Mouse (Mus musculus) CH12.LX (cell line): ENCODE results near the gene Acvrl1. TPM values are rescaled to one million over a fixed set of nuclear protein-coding genes. Genes with fewer than 3 reads are reported as not detected.
A peak's percentile ranks its signal among the peaks of the same experiment; 100 is the strongest.

Source experiments
- DNase-seq: peaks from one replicate; pipeline ENCODE4 v3.0.0-alpha.2; 2013; ENCODE audit errors: extremely low read depth
- H3K27ac ChIP-seq: 2 replicates; pipeline ENCODE4 v1.5.1; 2012; ENCODE audit warnings: low read depth, mild to moderate bottlenecking, control low read depth, moderate library complexity; ENCODE audit not compliant: insufficient read depth
- H3K27me3 ChIP-seq: replicated peaks from 2 replicates; pipeline ENCODE3; 2012; ENCODE audit warnings: inconsistent platforms
- H3K36me3 ChIP-seq, 2 experiments: replicated peaks in 1 of 2; 2 replicates each; pipeline versions ENCODE3 to v1.6.1; 2012; ENCODE audit warnings: inconsistent platforms in 1 of 2, low read length in 1 of 2, mild to moderate bottlenecking in 1 of 2, mixed read lengths in 1 of 2, moderate library complexity in 1 of 2; ENCODE audit not compliant: control insufficient read depth in 1 of 2, insufficient read depth in 1 of 2
- H3K4me1 ChIP-seq, 2 experiments: 2 replicates each; pipeline ENCODE4 v1.6.1; 2012; ENCODE audit warnings: inconsistent platforms in 1 of 2, moderate library complexity in 1 of 2; ENCODE audit not compliant: insufficient read depth in 2 of 2, control insufficient read depth in 1 of 2
- H3K4me2 ChIP-seq: 2 replicates; pipeline ENCODE4 v1.6.1; 2012; ENCODE audit warnings: low read depth, mild to moderate bottlenecking, control low read depth; ENCODE audit not compliant: poor library complexity, insufficient read depth, severe bottlenecking
- H3K4me3 ChIP-seq, 3 experiments: fragments of 150-350 bp in 1 of 3; sonication (generic) in 1 of 3; replicated peaks in 1 of 3; 2 replicates each; pipeline versions ENCODE3 to v1.5.1; 2011 to 2012; ENCODE audit warnings: low read depth in 2 of 3, low read length in 2 of 3, mild to moderate bottlenecking in 2 of 3, moderate library complexity in 2 of 3, control low read depth in 1 of 3, improper control_type of control experiment in 1 of 3, inconsistent platforms in 1 of 3, mixed read lengths in 1 of 3; ENCODE audit not compliant: poor library complexity in 1 of 3
- H3K79me2 ChIP-seq: replicated peaks from 2 replicates; pipeline ENCODE4 v1.6.1; 2012; ENCODE audit warnings: mild to moderate bottlenecking, moderate library complexity; ENCODE audit not compliant: control insufficient read depth, poor library complexity, insufficient read depth, severe bottlenecking; ENCODE audit errors: extremely low read depth
- H3K9ac ChIP-seq: 2 replicates; pipeline ENCODE4 v1.6.1; 2012; ENCODE audit warnings: low read depth, mild to moderate bottlenecking, control low read depth, moderate library complexity; ENCODE audit not compliant: insufficient read depth
- H3K9me3 ChIP-seq: replicated peaks from 2 replicates; pipeline ENCODE3; 2012; ENCODE audit warnings: low read length, inconsistent platforms, mixed read lengths
- BHLHE40 ChIP-seq: IDR thresholded peaks from 2 replicates; pipeline ENCODE4 v1.6.1; 2011; ENCODE audit warnings: mild to moderate bottlenecking, low read depth, low read length, improper control_type of control experiment
- CTCF ChIP-seq, 2 experiments: IDR thresholded peaks in 1 of 2; conservative IDR thresholded peaks in 1 of 2; 2 replicates each; pipeline ENCODE4 v1.5.1; 2011 to 2012; ENCODE audit warnings: low read depth in 2 of 2, low read length in 2 of 2, improper control_type of control experiment in 1 of 2, inconsistent platforms in 1 of 2, mild to moderate bottlenecking in 1 of 2, moderate library complexity in 1 of 2
- E2F4 ChIP-seq: IDR thresholded peaks from 2 replicates; pipeline ENCODE4 v1.6.1; 2011; ENCODE audit warnings: low read depth, low read length, improper control_type of control experiment; ENCODE audit not compliant: insufficient replicate concordance
- ELF1 ChIP-seq: IDR thresholded peaks from 2 replicates; pipeline ENCODE4 v1.6.1; 2014; ENCODE audit warnings: low read depth, mild to moderate bottlenecking, inconsistent platforms, low read length, improper control_type of control experiment
- EP300 ChIP-seq: IDR thresholded peaks from 2 replicates; pipeline ENCODE4 v1.6.1; 2011; ENCODE audit warnings: low read length, improper control_type of control experiment
- ETS1 ChIP-seq: conservative IDR thresholded peaks from 2 replicates; pipeline ENCODE4 v1.6.1; 2012; ENCODE audit warnings: low read depth, mild to moderate bottlenecking, inconsistent platforms, low read length, improper control_type of control experiment, moderate library complexity
- GABPA ChIP-seq: IDR thresholded peaks from 2 replicates; pipeline ENCODE4 v1.6.1; 2012; ENCODE audit warnings: low read depth, low read length, improper control_type of control experiment, inconsistent platforms; ENCODE audit not compliant: insufficient replicate concordance
- JUN ChIP-seq: IDR thresholded peaks from 2 replicates; pipeline ENCODE4 v1.6.1; 2011; ENCODE audit warnings: low read depth, mild to moderate bottlenecking, low read length, improper control_type of control experiment, moderate library complexity; ENCODE audit not compliant: insufficient read depth
- JUND ChIP-seq: conservative IDR thresholded peaks from 2 replicates; pipeline ENCODE4 v1.6.1; 2011; ENCODE audit warnings: low read depth, low read length, improper control_type of control experiment
- KAT2A ChIP-seq: IDR thresholded peaks from 2 replicates; pipeline ENCODE4 v1.6.1; 2012; ENCODE audit warnings: low read length, improper control_type of control experiment, inconsistent platforms; ENCODE audit not compliant: insufficient replicate concordance
- MAFK ChIP-seq: IDR thresholded peaks from 2 replicates; pipeline ENCODE4 v1.6.1; 2011; ENCODE audit warnings: low read length, improper control_type of control experiment; ENCODE audit not compliant: insufficient replicate concordance
- MAX ChIP-seq: IDR thresholded peaks from 2 replicates; pipeline ENCODE4 v1.6.1; 2011; ENCODE audit warnings: low read length, improper control_type of control experiment
- MEF2A ChIP-seq: IDR thresholded peaks from 2 replicates; pipeline ENCODE4 v1.6.1; 2014; ENCODE audit warnings: low read depth, mild to moderate bottlenecking, inconsistent platforms, low read length, improper control_type of control experiment, borderline replicate concordance
- NELFE ChIP-seq: IDR thresholded peaks from 2 replicates; pipeline ENCODE4 v1.6.1; 2011; ENCODE audit warnings: low read depth, low read length, improper control_type of control experiment
- POLR2AphosphoS2 ChIP-seq: IDR thresholded peaks from 2 replicates; pipeline ENCODE4 v1.6.1; 2011; ENCODE audit warnings: low read depth, low read length, improper control_type of control experiment
- SIN3A ChIP-seq: IDR thresholded peaks from 2 replicates; pipeline ENCODE4 v1.6.1; 2012; ENCODE audit warnings: low read length, improper control_type of control experiment, inconsistent platforms
- SMC3 ChIP-seq: IDR thresholded peaks from 2 replicates; pipeline ENCODE4 v1.6.1; 2011; ENCODE audit warnings: low read depth, low read length, improper control_type of control experiment
- UBTF ChIP-seq: IDR thresholded peaks from 2 replicates; pipeline ENCODE4 v1.6.1; 2012; ENCODE audit warnings: low read depth, mild to moderate bottlenecking, inconsistent platforms, low read length, improper control_type of control experiment, moderate library complexity
- USF2 ChIP-seq: conservative IDR thresholded peaks from 2 replicates; pipeline ENCODE4 v1.6.1; 2011; ENCODE audit warnings: low read depth, low read length, improper control_type of control experiment
- ZC3H11A ChIP-seq: IDR thresholded peaks from 2 replicates; pipeline ENCODE4 v1.6.1; 2012; ENCODE audit warnings: low read depth, mild to moderate bottlenecking, inconsistent platforms, low read length, improper control_type of control experiment
- ZKSCAN1 ChIP-seq: IDR thresholded peaks from 2 replicates; pipeline ENCODE4 v1.6.1; 2012; ENCODE audit warnings: low read depth, inconsistent platforms, low read length, improper control_type of control experiment, borderline replicate concordance
- dilution Hi-C: fragments of 300-500 bp; cut with MboI; formaldehyde crosslinking; loops from 2 replicates; pipeline ENCODE4 v1.14.3; 2020; ENCODE audit warnings: low sequenced_read_pairs; ENCODE audit not compliant: extremely low pct_unique_long_range_greater_than_20kb, extremely low pct_ligation_motif_present
- in situ Hi-C: fragments of 300-500 bp; cut with MboI; formaldehyde crosslinking; loops from 3 replicates; pipeline ENCODE4 v1.14.3; 2019; ENCODE audit warnings: low sequenced_read_pairs, low pct_ligation_motif_present, low pct_unique_long_range_greater_than_20kb, mixed read lengths
- polyA plus RNA-seq: library from polyadenylated mRNA; unstranded; fragments of >175 nt; gene quantifications from 2 replicates; pipeline ENCODE4 v1.2.1, GENCODE M21; 2012; ENCODE audit warnings: low read depth; ENCODE audit not compliant: insufficient read length
- total RNA-seq, 2 experiments: library from RNA; depleted of rRNA; stranded (reverse); fragments of 300-350 nt in 1 of 2; fragments of >200 nt in 1 of 2; gene quantifications; 2 replicates each; pipeline ENCODE4 v1.2.3; 2012 to 2014

Gene Acvrl1
- total RNA-seq (2012; rRNA removed) (2.8 and 5.2 TPM in 2 replicates), total RNA-seq (2014; rRNA removed) (4.0 and 6.3 TPM in 2 replicates), polyA plus RNA-seq (9.5 and 10.3 TPM in 2 replicates)

DNA sequence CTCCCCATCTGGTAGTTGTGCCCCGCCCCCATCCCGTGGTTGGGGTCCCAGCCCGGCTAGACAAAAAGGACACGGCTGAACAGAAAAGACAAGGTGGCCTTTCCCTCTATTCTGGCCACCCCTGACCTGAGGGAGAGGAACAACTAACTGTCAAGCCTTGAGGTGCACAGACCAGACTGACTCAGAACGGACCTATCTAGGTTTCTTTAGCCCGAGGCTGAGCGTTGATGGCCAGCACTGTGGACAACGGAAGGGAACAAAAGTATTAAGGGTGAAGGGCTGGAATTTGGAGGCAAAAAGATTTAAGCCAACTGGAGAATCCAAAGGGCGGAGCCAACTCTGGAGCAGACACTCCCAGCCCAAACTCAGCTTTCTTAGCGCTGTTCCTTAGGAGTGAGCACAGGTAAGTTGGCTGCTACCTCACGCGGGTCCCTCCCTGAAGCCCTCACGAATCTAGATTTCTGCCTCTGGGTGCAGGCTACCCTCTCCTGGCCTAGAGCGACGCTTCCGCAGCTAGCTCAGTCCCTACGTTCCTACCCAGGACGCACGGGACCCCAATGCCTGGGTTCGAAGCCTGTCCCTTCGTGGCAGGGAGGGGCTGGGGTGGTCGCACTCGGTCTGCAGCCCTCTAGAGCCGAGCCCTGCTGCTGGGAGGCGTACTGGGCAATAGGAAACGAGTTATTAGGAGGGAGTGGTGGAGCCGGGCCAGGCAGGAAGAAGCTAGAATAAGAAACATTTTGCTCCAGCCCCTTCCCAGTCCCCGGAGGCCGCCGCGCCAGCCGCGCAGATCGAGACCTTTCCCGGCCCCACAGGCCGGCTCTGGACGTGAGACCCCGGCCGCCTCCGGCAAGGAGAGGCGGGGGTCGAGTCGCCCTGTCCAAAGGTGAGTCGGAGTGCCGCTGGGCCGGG is at the start of gene Acvrl1:
Gene Acvrl1 (plus strand): TSS at position 342 of the 909 bp plus-strand sequence.
- in situ Hi-C loops = no loop called here
- Histone ChIP-seq H3K4me2 (no peak within 1 kb of the TSS), H3K4me1 (peaks cover 10 to 17% of the 10 kb centered on the region in 2 experiments)

DNA sequence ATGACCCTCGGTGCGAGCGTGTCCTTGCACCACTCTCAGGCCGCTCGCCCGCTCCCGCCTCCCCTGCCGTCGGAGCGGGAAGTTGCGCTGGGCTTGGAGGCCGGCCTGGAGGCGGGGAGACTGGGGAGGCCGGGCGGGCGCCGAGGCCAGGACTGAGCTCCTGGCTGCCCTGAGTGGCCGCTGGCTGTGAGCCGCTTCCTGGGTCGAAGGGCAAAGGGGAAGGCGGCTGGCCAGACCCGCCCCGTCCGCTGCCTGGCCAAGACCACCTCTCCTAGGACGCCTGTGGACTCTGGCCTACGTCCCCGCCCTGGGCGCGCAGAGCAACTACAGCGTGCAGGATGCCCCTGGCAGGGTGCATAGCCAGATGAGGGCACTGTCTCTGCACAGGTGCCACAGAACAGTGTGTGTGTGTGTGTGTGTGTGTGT is 49.6 kb upstream of the Acvrl1 start:
- H3K9ac ChIP-seq = no peak overlapping the region
- H3K4me2 ChIP-seq = 0 out of 2 replicates have a peak overlapping the region, but pooled peaks have one; percentile 25
- H3K27me3 ChIP-seq = peaks cover 88% of the 10 kb centered on the region
- 0 out of 4 replicates have a peak, but pooled peaks of 1 of the 2 experiments have one; percentile 5 for TF ChIP-seq CTCF (conservative IDR thresholded peaks at IDR 0.05 in 1 of 2, IDR thresholded peaks at IDR 0.05 in 1 of 2; ENCODE audit: low read depth in 2 of 2, low read length in 2 of 2)
- no peak for TF ChIP-seq ZKSCAN1
- TF ChIP-seq, all 38 proteins: peak for 1
- no peak for DNase-seq
- dilution Hi-C loops = no loop called here
- no peaks in the 10 kb centered on the region for H3K79me2 ChIP-seq
- H3K9me3 ChIP-seq = peaks cover 9% of the 10 kb centered on the region
- H3K36me3 ChIP-seq = no peaks in the 10 kb centered on the region
- in situ Hi-C loops = no loop called here
- H3K27ac ChIP-seq = no peak overlapping the region
- H3K4me1 ChIP-seq = peaks cover 3 to 9% of the 10 kb centered on the region in 2 experiments
- H3K4me3 ChIP-seq = peak overlapping the region in 2 of 3 experiments; percentile 32 to 53

More for the DNA sequence above, at the start of gene Acvrl1:
- no peak within 1 kb of the TSS for H3K27ac ChIP-seq
- TF ChIP-seq JUND (no peak), GABPA (no peak), ETS1 (no peak), ZC3H11A (no peak), MAFK (no peak), NELFE (no peak), E2F4 (no peak), ZKSCAN1 (no peak)
- peaks cover 12% of the 10 kb centered on the region for H3K9me3 ChIP-seq
- H3K36me3 ChIP-seq = no peaks in the 10 kb centered on the region
- no peak within 1 kb of the TSS for H3K9ac ChIP-seq
- DNase-seq = no peak
- H3K27me3 ChIP-seq = peaks cover 53% of the 10 kb centered on the region
- dilution Hi-C loops = no loop called here
- no peaks in the 10 kb centered on the region for H3K79me2 ChIP-seq
- H3K4me3 ChIP-seq = no peak within 1 kb of the TSS

DNA sequence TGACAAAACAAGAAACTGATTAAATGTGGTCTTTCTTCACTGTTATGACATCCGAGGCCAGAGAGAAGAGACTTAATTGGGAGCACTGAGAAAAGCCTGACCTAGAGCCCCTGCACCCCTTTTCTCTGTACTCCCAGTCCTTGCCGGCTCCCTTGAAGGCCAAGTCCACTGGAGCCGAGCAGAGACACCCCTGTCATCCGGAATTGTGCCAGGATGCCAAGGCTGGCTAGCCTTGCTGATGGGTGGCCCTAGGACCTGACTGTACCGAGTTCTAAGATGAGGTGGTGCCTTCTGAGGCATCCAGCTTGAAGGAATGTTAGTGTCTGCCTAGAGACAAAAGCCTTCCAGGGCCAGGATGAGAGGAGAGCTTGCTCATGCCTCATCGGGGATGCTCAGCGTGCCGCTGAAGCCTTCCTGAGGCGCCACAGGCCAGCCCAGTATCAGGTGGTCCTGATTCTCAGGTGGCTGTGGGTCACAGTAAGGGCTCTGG is 48.2 kb upstream of the Acvrl1 start:
- H3K4me3 ChIP-seq = no peak overlapping the region
- H3K79me2 ChIP-seq = no peaks in the 10 kb centered on the region
- DNase-seq = no peak
- peaks cover 84% of the 10 kb centered on the region for H3K27me3 ChIP-seq
- no peak overlapping the region for H3K4me2 ChIP-seq
- H3K9ac ChIP-seq = no peak overlapping the region
- peaks cover 9% of the 10 kb centered on the region for H3K9me3 ChIP-seq
- H3K4me1 ChIP-seq = peaks cover 3 to 15% of the 10 kb centered on the region in 2 experiments
- TF ChIP-seq NELFE (no peak), MEF2A (no peak), CTCF (conservative IDR thresholded peaks at IDR 0.05 in 1 of 2, IDR thresholded peaks at IDR 0.05 in 1 of 2; ENCODE audit: low read depth in 2 of 2, low read length in 2 of 2) (no peak), BHLHE40 (no peak), SMC3 (no peak), UBTF (no peak), ELF1 (no peak), JUND (no peak), KAT2A (no peak), EP300 (no peak), SIN3A (no peak), POLR2AphosphoS2 (no peak), JUN (no peak), USF2 (no peak), E2F4 (no peak), MAX (no peak)
- TF ChIP-seq, all 38 proteins: peak for 0
- H3K36me3 ChIP-seq = no peaks in the 10 kb centered on the region
- in situ Hi-C loops = no loop called here
- dilution Hi-C loops = no loop called here
- H3K27ac ChIP-seq = no peak overlapping the region
